Mouse (Mus musculus): ENCODE results near the gene Hist1h4c. TPM values are rescaled to one million over a fixed set of nuclear protein-coding genes. Genes with fewer than 3 reads are reported as not detected.
A peak's percentile ranks its signal among the peaks of the same experiment; 100 is the strongest.

Hist1h4c gene
- total and polyA plus RNA-seq, 2 experiments = 0.95 to 190 TPM

DNA sequence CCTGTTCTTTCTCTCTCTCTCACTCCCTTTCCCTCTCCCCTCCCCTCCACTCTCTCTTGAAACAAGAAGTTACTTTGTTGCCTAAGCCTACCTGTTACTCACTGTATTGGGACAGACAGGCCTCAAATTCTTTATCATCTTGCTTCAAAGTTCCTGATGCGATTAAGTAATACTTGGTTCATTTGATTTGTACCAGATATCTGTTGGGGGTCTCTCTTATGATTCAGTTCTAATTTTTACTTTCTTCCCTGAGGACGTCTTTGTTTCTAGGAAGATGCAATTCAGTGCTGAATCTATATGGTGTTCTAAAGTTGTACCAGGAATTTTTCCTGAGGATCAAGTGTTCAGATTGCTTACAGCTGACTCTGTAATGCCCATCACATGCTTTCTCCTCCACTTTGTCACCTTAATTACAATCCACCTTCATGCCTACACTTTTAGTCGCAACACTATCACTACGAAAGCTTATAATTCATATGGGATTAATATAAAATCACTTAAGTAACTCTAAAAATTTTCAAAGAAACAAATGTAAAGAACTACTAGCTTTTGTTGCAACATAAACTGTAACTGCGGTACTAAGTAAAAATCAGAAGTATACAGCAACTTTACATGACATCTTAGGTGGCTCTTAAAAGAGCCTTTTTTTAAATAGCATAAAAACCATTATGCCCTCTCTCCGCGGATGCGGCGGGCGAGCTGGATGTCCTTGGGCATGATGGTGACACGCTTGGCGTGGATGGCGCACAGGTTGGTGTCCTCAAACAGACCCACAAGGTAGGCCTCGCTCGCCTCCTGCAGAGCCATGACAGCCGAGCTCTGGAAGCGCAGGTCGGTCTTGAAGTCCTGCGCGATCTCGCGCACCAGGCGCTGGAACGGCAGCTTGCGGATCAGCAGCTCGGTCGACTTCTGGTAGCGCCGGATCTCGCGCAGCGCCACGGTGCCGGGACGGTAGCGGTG is 46.4 kb upstream of the Hist1h4c start:
- no peak overlapping the region for H3K9ac ChIP-seq (ENCODE audit: low read depth, low read length)
- 15% methylated on average over 16 of the region's 36 CpGs for WGBS
- peak overlapping the region; percentile 16; the same call in 1 of the 2 replicates for H3K4me3 ChIP-seq (ENCODE audit: insufficient read depth, low read depth, low read length)
- H3K27ac ChIP-seq (replicated peaks; ENCODE audit: insufficient read depth, low read depth, low read length) = no peak overlapping the region
- no peaks in the 10 kb centered on the region for H3K36me3 ChIP-seq (ENCODE audit: control insufficient read depth, insufficient read depth, low read length)
- H3K27me3 ChIP-seq (ENCODE audit: control insufficient read depth, insufficient read depth, low read length) = no peaks in the 10 kb centered on the region
- no peaks in the 10 kb centered on the region for H3K79me2 ChIP-seq (ENCODE audit: control insufficient read depth, insufficient read depth, low read length)
- TF ChIP-seq CTCF (IDR thresholded peaks at IDR 0.05; ENCODE audit: low read depth, low read length) (no peak), POLR2A (IDR thresholded peaks at IDR 0.05; ENCODE audit: extremely low read depth, insufficient read depth, low read length) (no peak)
- DNase-seq (ENCODE audit: extremely low read depth, low read depth, low spot score) = no peak
- peaks cover 14% of the 10 kb centered on the region; the same call in 1 of the 2 replicates for H3K4me1 ChIP-seq (ENCODE audit: control insufficient read depth, insufficient read depth, low read length)

DNA sequence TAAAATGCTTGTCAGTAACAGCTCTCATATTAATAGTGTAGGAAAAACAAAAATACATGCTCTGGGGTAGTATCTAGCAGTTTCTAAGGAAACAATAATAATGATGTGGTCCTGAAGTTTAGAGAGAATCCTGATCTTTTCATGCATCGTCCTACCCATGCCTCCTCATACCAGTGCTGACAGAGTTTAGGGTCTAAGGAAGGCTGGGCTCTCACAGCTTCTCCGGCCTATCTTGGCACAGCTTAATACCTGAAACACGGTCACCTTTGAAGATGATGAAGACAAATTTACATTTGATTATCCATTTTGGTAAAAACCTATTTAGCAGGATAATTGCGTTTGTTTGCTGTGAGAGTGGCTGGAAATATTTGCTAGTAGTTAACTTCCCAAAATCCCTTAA is 45.7 kb upstream of the Hist1h4c start:
- WGBS = 63% methylated on average over 4 of the region's 4 CpGs
- TF ChIP-seq CTCF (IDR thresholded peaks at IDR 0.05; ENCODE audit: low read depth, low read length) (no peak), POLR2A (IDR thresholded peaks at IDR 0.05; ENCODE audit: extremely low read depth, insufficient read depth, low read length) (no peak)
- no peak overlapping the region for H3K27ac ChIP-seq (replicated peaks; ENCODE audit: insufficient read depth, low read depth, low read length)
- H3K4me3 ChIP-seq (ENCODE audit: insufficient read depth, low read depth, low read length) = no peak overlapping the region
- H3K4me1 ChIP-seq (ENCODE audit: control insufficient read depth, insufficient read depth, low read length) = peaks cover 14% of the 10 kb centered on the region; the same call in 1 of the 2 replicates
- no peak for DNase-seq (ENCODE audit: extremely low read depth, low read depth, low spot score)
- H3K27me3 ChIP-seq (ENCODE audit: control insufficient read depth, insufficient read depth, low read length) = no peaks in the 10 kb centered on the region
- no peaks in the 10 kb centered on the region for H3K36me3 ChIP-seq (ENCODE audit: control insufficient read depth, insufficient read depth, low read length)
- no peaks in the 10 kb centered on the region for H3K79me2 ChIP-seq (ENCODE audit: control insufficient read depth, insufficient read depth, low read length)
- H3K9ac ChIP-seq (ENCODE audit: low read depth, low read length) = no peak overlapping the region

DNA sequence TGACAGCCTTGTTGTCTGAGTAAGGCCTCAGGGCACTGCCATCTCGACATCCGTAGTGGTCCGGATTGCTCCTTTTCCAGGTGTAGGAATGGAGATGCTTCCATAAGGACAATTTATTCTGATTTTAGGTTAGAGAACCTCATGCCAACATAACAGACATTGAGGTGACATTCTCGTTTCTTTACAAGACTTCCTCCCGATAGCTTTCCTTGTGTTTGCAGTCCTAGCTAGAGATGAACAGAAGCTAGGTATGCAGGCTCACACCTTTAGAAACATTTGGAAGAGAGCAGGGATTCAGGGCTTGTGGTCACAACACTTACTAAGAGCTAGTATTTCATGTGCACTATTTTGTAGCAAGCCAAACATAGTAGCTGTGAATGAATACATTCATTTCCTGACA is 45.0 kb upstream of the Hist1h4c start:
- no peak for TF ChIP-seq POLR2A (IDR thresholded peaks at IDR 0.05; ENCODE audit: extremely low read depth, insufficient read depth, low read length)
- H3K4me1 ChIP-seq (ENCODE audit: control insufficient read depth, insufficient read depth, low read length) = peaks cover 14% of the 10 kb centered on the region; the same call in 1 of the 2 replicates
- no peaks in the 10 kb centered on the region for H3K79me2 ChIP-seq (ENCODE audit: control insufficient read depth, insufficient read depth, low read length)
- no peak overlapping the region for H3K27ac ChIP-seq (replicated peaks; ENCODE audit: insufficient read depth, low read depth, low read length)
- no peak overlapping the region for H3K4me3 ChIP-seq (ENCODE audit: insufficient read depth, low read depth, low read length)
- no peak for DNase-seq (ENCODE audit: extremely low read depth, low read depth, low spot score)
- no peak overlapping the region for H3K9ac ChIP-seq (ENCODE audit: low read depth, low read length)
- H3K27me3 ChIP-seq (ENCODE audit: control insufficient read depth, insufficient read depth, low read length) = no peaks in the 10 kb centered on the region
- 89% methylated on average over 5 of the region's 5 CpGs for WGBS
- no peaks in the 10 kb centered on the region for H3K36me3 ChIP-seq (ENCODE audit: control insufficient read depth, insufficient read depth, low read length)

DNA sequence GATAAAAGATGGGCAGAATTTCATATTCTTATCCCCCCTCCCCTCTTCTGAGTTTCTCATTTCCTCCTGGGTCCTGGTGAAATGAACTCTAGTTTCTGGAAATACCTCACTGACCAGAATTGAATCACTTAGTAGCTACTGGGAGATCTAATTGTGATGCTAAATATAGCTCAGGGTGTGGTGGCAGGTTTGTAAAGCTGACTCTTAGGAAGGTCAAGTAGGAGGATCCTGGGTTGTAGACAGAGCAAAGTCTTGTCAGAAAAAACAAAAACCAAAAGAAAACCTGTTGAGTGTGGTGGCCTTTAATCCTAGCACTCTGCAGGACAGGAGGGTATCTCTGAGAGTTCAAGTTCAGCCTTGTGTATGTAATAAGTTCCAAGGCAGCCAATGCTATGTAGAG is 43.8 kb upstream of the Hist1h4c start:
- peaks cover 10% of the 10 kb centered on the region; the same call in 1 of the 2 replicates for H3K4me1 ChIP-seq (ENCODE audit: control insufficient read depth, insufficient read depth, low read length)
- no peak overlapping the region for H3K27ac ChIP-seq (replicated peaks; ENCODE audit: insufficient read depth, low read depth, low read length)
- H3K79me2 ChIP-seq (ENCODE audit: control insufficient read depth, insufficient read depth, low read length) = no peaks in the 10 kb centered on the region
- H3K36me3 ChIP-seq (ENCODE audit: control insufficient read depth, insufficient read depth, low read length) = no peaks in the 10 kb centered on the region
- TF ChIP-seq POLR2A (IDR thresholded peaks at IDR 0.05; ENCODE audit: extremely low read depth, insufficient read depth, low read length) (no peak), CTCF (IDR thresholded peaks at IDR 0.05; ENCODE audit: low read depth, low read length) (no peak)
- H3K27me3 ChIP-seq (ENCODE audit: control insufficient read depth, insufficient read depth, low read length) = no peaks in the 10 kb centered on the region
- H3K9ac ChIP-seq (ENCODE audit: low read depth, low read length) = no peak overlapping the region
- DNase-seq (ENCODE audit: extremely low read depth, low read depth, low spot score) = no peak
- no peak overlapping the region for H3K4me3 ChIP-seq (ENCODE audit: insufficient read depth, low read depth, low read length)

DNA sequence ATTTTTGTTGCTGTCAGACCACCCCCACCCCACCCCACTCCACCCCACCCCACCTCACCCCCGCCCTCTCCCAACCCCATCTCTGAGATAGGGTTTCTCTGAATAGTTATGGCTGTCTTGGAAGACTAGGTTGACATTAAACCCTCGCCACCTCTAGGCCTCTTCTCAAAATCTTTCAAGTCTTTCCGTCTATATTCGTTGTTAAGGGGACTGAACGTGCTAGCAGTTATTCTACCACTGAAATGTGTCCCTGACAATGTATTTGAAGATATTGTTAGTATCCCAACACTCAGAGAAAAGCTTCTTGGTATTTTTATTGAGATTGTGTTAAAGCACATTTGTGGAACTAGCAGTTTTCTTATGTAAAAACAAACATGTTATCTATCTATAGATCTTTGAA is 42.7 kb upstream of the Hist1h4c start:
- no peak overlapping the region for H3K9ac ChIP-seq (ENCODE audit: low read depth, low read length)
- no peak for DNase-seq (ENCODE audit: extremely low read depth, low read depth, low spot score)
- TF ChIP-seq CTCF (IDR thresholded peaks at IDR 0.05; ENCODE audit: low read depth, low read length) = no peak
- no peak for TF ChIP-seq POLR2A (IDR thresholded peaks at IDR 0.05; ENCODE audit: extremely low read depth, insufficient read depth, low read length)
- no peaks in the 10 kb centered on the region for H3K79me2 ChIP-seq (ENCODE audit: control insufficient read depth, insufficient read depth, low read length)
- H3K27ac ChIP-seq (replicated peaks; ENCODE audit: insufficient read depth, low read depth, low read length) = no peak overlapping the region
- 70% methylated on average over 5 of the region's 5 CpGs for WGBS
- no peaks in the 10 kb centered on the region for H3K36me3 ChIP-seq (ENCODE audit: control insufficient read depth, insufficient read depth, low read length)
- H3K4me3 ChIP-seq (ENCODE audit: insufficient read depth, low read depth, low read length) = no peak overlapping the region
- peaks cover 10% of the 10 kb centered on the region; the same call in 1 of the 2 replicates for H3K4me1 ChIP-seq (ENCODE audit: control insufficient read depth, insufficient read depth, low read length)
- no peaks in the 10 kb centered on the region for H3K27me3 ChIP-seq (ENCODE audit: control insufficient read depth, insufficient read depth, low read length)

All from liver, adult 2 months (tissue).